Mouse (Mus musculus) myocyte (in vitro differentiated cells): ENCODE data around the gene Rpp25.

Experiments used
- CEBPB ChIP-seq: IDR thresholded peaks from 2 replicates; pipeline ENCODE4 v1.6.1; 2011; ENCODE audit warnings: mild to moderate bottlenecking, moderate library complexity; ENCODE audit not compliant: poor library complexity, insufficient read depth, severe bottlenecking
- MYOG ChIP-seq, 3 experiments: IDR thresholded peaks; one replicate each; pipeline ENCODE4 v1.6.1; 2011; ENCODE audit warnings: control low read depth in 2 of 3, low read depth in 2 of 3, mild to moderate bottlenecking in 2 of 3; ENCODE audit not compliant: insufficient read length in 2 of 3, control insufficient read depth in 1 of 3, insufficient read depth in 1 of 3
- POLR2A ChIP-seq: IDR thresholded peaks from one replicate; pipeline ENCODE4 v1.6.1; 2011; ENCODE audit warnings: low read depth, mild to moderate bottlenecking, control low read depth, moderate library complexity; ENCODE audit not compliant: insufficient read length
- POLR2AphosphoS2 ChIP-seq: IDR thresholded peaks from one replicate; pipeline ENCODE4 v1.6.1; 2011; ENCODE audit warnings: low read depth, control low read depth; ENCODE audit not compliant: insufficient read length

DNA sequence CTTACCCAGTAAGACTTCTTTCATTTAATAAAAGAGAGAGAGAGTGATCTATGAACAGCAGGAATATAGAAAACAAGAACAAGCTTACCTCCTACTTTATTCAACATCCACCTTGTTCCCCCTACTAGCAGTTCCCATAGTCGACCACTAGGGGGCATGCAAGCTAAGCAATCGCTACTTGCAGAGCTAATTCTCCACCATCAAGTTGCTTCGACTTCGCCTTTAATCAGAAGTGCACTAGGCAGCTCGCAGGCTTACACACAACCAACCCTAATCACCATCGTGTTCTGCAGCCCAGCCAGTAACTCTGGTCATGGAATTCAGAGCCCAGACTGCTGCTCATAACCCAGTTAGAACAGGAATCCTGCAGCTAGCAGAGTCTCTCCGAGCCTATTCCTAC is 18.1 kb upstream of the Rpp25 start:
- TF ChIP-seq POLR2AphosphoS2, result no peak
- no peak for TF ChIP-seq CEBPB
- no peak for TF ChIP-seq POLR2A
- no peak for TF ChIP-seq MYOG (IDR thresholded peaks at IDR 0.05; ENCODE audit: control insufficient read depth in 1 of 3, insufficient read depth in 1 of 3, insufficient read length in 2 of 3, low read depth in 2 of 3)
